Mouse (Mus musculus): ENCODE data around the gene Cyp19a1.
A peak's percentile ranks its signal among the peaks of the same experiment; 100 is the strongest.

Gene Cyp19a1

GRCm38 (mm10) chr9:54268010-54268409 lies at the start of gene Cyp19a1:
TSS of gene Cyp19a1 (minus strand) at chr9:54268110.
- DNase-seq (ENCODE audit: low spot score), result no peak

- DNase-seq (ENCODE audit: low spot score), result no peak
Observed at GRCm38 (mm10) chr9:54316363-54316762, 48.5 kb upstream of the Cyp19a1 start.

- DNase-seq (ENCODE audit: low spot score), result no peak
Observed at GRCm38 (mm10) chr9:54308751-54309358, 40.9 kb upstream of the Cyp19a1 start.

DNA sequence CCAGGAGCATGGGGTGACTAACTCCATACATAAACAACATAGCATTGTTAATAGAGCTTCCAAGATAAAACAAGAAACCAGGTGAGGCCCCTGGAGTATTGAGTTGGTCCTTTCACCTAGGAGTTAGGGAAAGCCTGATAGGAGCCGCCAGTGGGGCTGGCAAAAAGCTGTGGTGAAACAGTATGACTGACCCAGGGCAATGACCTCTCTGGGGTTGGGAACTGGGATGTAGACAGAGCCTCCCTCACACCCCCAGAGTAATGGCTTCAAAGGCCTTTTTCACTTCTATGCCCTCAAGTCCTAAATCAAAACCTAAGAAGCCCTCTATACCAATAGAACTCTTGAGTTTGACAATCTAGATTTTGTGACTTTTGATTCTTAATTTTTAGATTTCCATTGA lies 40.3 kb upstream of the Cyp19a1 start:
- no peak for DNase-seq (ENCODE audit: low spot score)

DNA sequence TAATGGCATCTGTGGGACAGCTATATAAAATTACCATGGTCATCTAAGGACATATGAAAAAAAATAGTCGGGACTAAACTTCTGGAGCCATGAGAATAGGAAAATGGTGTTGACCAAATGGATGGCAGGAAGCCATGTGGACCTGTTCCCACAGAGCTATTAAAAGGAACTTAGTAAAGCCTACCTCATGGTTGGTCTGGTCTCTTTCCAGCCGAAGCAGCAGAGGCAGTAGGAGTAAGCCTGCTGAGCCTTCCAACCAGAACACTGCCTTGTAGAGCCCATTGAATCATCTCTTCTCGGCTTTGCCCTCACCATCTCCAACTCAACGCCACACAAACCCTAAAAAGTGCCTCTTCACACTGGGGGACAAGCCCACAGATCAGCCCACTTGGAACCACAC lies 33.3 kb upstream of the Cyp19a1 start:
- DNase-seq (ENCODE audit: low spot score), result no peak

- no peak for DNase-seq (ENCODE audit: low spot score)
Observed at GRCm38 (mm10) chr9:54299792-54300191, 31.9 kb upstream of the Cyp19a1 start.

DNA sequence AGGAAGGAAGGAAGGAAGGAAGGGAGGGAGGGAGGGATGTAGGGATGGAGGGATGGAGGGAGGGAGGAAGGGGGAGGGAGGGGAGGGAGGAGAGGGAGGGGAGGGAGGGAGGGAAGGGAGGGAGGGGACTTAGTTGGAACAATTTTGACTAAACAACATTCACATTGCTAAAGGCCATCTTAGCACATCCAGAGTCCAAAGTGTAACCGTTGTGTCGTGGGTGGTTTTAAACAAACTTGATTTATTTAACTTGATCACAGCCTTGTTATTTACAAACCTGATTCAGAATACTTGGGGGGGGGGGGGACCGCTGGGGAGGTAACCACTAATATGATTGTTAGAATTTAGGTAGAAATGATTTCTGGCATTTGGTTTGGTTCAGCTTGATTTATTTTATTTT lies 31.5 kb upstream of the Cyp19a1 start:
- DNase-seq (ENCODE audit: low spot score), result no peak

DNA sequence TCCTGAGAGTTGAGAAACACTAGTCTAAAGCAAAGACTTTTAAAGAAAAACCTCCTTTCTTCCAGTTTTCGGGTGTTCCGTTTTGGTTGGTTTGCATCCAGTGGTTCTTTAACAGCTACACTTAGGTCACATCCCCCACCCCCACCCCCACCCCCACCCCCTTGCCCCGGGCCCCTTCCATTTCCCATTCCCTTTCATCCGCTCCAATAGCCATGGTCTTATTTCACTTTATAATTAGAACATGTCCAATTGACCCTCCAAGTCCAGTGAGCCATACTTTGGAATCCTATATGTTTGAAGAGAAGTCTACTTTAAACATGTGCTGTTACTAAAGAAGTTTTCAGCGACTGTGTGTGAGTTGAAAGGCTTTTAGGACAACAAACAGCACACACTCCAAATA lies 19.9 kb upstream of the Cyp19a1 start:
- DNase-seq (ENCODE audit: low spot score), result no peak

- DNase-seq (ENCODE audit: low spot score), result peak; percentile 21
Observed at GRCm38 (mm10) chr9:54286331-54286987, 18.5 kb upstream of the Cyp19a1 start, which contains the start of gene Gldn. TSS of gene Gldn (plus strand) at chr9:54286486.

GRCm38 (mm10) chr9:54279046-54279589 lies 11.2 kb upstream of the Cyp19a1 start:
- no peak for DNase-seq (ENCODE audit: low spot score)

- DNase-seq (ENCODE audit: low spot score), result no peak
Observed at GRCm38 (mm10) chr9:54275283-54275682, 7.4 kb upstream of the Cyp19a1 start.

DNA sequence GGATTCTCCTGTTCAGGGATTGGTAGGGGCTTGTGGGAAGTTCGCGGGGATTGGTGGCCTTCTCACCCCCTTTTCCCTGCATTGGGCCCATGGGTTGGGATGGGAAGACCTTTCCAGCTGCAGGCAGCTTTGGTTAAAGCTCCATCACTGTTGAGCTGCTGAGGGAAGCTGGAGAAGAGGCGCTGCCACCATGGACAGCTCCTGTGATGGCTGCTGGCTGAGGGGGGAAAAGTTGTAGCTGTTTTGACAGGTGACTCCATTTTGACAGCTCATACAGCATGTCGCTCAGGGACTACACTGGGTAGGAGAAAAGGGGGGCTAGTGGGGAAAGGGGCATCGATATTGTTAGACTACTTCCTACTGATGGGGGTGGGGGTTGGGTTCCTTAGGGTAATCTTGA lies 3.0 kb upstream of the Cyp19a1 start:
- peak; percentile 3 for DNase-seq (ENCODE audit: low spot score)

DNA sequence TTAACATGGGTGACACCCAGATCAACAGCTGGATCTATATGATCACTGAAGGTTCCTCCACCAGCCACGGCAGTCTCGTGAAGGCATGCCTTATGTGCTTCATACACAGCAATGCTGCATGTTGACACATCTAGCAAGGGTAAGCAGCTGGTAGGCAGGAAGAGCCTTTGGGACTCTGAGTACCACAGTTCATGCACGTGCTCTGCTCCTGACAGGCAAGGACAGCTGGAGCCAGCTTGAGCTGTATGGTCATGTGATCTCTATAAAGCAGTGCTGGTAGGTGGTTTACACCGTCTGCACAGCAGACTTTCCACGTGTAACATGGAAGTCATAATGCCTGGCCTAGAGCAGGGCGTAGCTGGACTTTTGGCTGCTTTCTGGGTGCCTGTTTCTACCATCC lies 2.1 kb upstream of the Cyp19a1 start:
- no peak for DNase-seq (ENCODE audit: low spot score)

GRCm38 (mm10) chr9:54264754-54265153 lies 3.2 kb downstream of the Cyp19a1 start:
- no peak for DNase-seq (ENCODE audit: low spot score)

- DNase-seq (ENCODE audit: low spot score), result no peak
Observed at GRCm38 (mm10) chr9:54244869-54245665, 22.8 kb downstream of the Cyp19a1 start.

DNA sequence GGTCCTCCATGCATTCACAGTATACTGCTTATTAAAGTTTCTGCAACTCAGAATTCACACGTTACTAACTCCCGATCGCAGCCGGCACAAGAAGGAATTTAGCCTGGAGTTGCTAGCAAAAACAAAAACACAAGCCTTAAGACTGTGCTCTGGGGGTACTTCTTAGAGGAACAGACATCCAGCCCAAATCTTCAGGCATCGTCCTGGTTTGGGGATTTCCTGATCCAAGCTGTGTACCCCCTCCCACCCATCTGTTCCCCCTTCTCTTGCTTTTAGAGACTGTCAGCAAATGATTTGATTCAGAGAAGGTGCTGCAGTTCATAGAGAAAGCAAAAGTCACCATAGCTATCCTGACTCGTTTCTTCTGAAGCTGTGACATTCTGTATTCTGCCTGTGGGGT lies 40.3 kb downstream of the Cyp19a1 start:
- DNase-seq (ENCODE audit: low spot score), result no peak

DNA sequence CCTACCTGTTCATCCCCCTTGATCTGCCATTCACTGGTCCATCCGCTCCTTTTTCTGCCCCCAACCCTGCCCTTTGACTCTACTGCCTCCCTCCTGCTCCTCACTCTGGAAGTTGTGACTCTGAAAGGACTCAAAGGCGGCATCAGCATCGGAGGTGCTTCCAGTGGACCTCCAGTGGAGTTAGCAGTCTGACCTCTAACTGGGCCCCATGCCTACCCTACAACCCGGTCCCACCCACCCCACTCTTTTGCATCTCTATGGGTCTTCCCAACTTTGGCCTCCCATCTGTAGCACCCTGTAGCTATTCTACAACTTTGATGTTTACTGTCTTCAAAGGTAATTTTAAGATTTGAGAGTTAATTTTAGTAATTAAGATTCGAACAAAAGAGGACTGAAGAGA lies 51.4 kb downstream of the Cyp19a1 start:
- no peak for DNase-seq (ENCODE audit: low spot score)

GRCm38 (mm10) chr9:54214881-54215280 lies 53.0 kb downstream of the Cyp19a1 start:
- no peak for DNase-seq (ENCODE audit: low spot score)

DNA sequence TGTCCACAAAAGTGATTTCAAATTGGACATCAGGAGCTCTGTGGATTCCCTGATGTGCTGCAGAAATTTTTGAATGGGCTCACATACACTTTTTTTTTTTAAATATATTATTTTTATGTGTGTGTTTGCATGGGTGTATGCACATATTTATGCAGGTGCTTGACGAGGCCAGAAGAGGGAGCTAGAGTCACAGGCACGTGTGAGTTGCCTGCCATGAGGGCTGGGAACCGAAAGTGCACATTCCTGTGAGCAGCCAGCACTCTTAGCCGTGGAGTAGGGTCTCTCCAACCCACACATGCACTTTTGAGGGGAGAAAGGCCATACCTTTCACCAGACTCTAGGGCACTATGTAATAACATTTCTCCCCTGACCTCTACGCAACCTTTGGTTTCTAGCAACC lies 73.1 kb downstream of the Cyp19a1 start:
- no peak for DNase-seq (ENCODE audit: low spot score)

GRCm38 (mm10) chr9:54191435-54191834 lies 76.5 kb downstream of the Cyp19a1 start:
- no peak for DNase-seq (ENCODE audit: low spot score)

- DNase-seq (ENCODE audit: low spot score), result no peak
Observed at GRCm38 (mm10) chr9:54182484-54182883, 85.4 kb downstream of the Cyp19a1 start.

- DNase-seq (ENCODE audit: low spot score), result peak; percentile 55
Observed at GRCm38 (mm10) chr9:54181330-54181729, 86.6 kb downstream of the Cyp19a1 start.

DNA sequence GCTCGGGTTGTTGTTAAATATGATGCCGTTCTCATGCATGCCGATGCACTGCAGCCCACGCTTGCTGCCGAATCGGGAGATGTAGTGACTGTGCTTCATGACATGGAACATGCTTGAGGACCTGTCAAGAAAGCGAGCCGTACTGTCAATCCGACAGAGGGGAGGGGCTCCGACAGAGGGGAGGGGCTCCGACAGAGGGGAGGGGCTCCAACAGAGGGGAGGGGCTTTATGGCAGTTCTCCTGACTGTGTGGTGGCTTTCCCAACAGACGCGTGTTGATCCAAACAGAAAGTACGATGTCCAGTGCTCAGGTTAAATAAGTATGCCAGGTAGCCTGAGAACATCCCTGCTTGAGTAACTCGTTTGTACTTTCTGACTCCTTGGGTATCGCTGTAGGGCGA lies 87.7 kb downstream of the Cyp19a1 start:
- no peak for DNase-seq (ENCODE audit: low spot score)
